Mouse (Mus musculus) bone marrow, adult 2 months (tissue): ENCODE measurements around the gene Arpc5. TPM values are rescaled to one million over a fixed set of nuclear protein-coding genes. Genes with fewer than 3 reads are reported as not detected.
"Not testable (repeated sequence)": the region's sequence is repeated elsewhere in the genome, so short reads cannot be mapped to it uniquely, and the experiment has no call there.

Experiments
- H3K27ac ChIP-seq: fragments of 200-500 bp; 2 replicates; pipeline ENCODE4 v1.5.1; 2012; ENCODE audit warnings: low read depth, mild to moderate bottlenecking, control low read depth, inconsistent platforms, low read length; ENCODE audit not compliant: control insufficient read depth, poor library complexity, insufficient read depth
- H3K4me1 ChIP-seq: fragments of 200-500 bp; 2 replicates; pipeline ENCODE4 v1.6.1; 2011; ENCODE audit warnings: low read length; ENCODE audit not compliant: control insufficient read depth, insufficient read depth
- H3K4me3 ChIP-seq: fragments of 200-500 bp; replicated peaks from 2 replicates; pipeline ENCODE3; 2011; ENCODE audit warnings: mild to moderate bottlenecking, low read depth, low read length, control low read depth; ENCODE audit not compliant: control insufficient read depth
- CTCF ChIP-seq: fragments of 200-500 bp; IDR thresholded peaks from 2 replicates; pipeline ENCODE4 v1.5.1; 2011; ENCODE audit warnings: low read length, control low read depth; ENCODE audit not compliant: control insufficient read depth, insufficient read depth
- POLR2A ChIP-seq: fragments of 200-500 bp; IDR thresholded peaks from 2 replicates; pipeline ENCODE4 v1.6.1; 2011; ENCODE audit warnings: low read depth, mild to moderate bottlenecking, control low read depth, low read length, borderline replicate concordance; ENCODE audit not compliant: control insufficient read depth
- WGBS: fragments of 180-500 bp; shearing (Covaris S2); methylation state at CpG from one replicate; pipeline ENCODE4 v1.1.7; 2018; 5-methylcytosine and 5-hydroxymethylcytosine counted together
- polyA plus RNA-seq: library from polyadenylated mRNA; stranded (reverse); fragments of >200 nt; gene quantifications from 2 replicates; pipeline ENCODE4 v1.2.4, GENCODE M21; 2011; ENCODE audit warnings: low replicate concordance; ENCODE audit not compliant: missing spikeins, insufficient read depth, insufficient read length

Gene Arpc5
- polyA plus RNA-seq, 1 experiment = 180 TPM

- 2% methylated on average over 5 of the region's 5 CpGs for WGBS
- peak overlapping the region; percentile 61 for H3K4me3 ChIP-seq
- TF ChIP-seq POLR2A (no peak), CTCF (0 out of 2 replicates have a peak, but pooled peaks have one; percentile 28)
- no peak overlapping the region for H3K27ac ChIP-seq
- no peaks in the 10 kb centered on the region for H3K4me1 ChIP-seq
Measured at GRCm38 (mm10) chr1:152767749-152768488, 1.6 kb downstream of the Arpc5 start.

- 89% methylated on average over 9 of the region's 9 CpGs for WGBS
- Histone ChIP-seq H3K27ac (no peak overlapping the region), H3K4me1 (peaks cover 3% of the 10 kb centered on the region; the same call in 1 of the 2 replicates), H3K4me3 (no peak overlapping the region)
- no peak for TF ChIP-seq POLR2A
- no peak for TF ChIP-seq CTCF
Measured at GRCm38 (mm10) chr1:152771016-152771415, 4.7 kb downstream of the Arpc5 start.

GRCm38 (mm10) chr1:152774601-152775000 lies 8.3 kb downstream of the Arpc5 start:
- not testable (repeated sequence) for H3K4me1 ChIP-seq, H3K4me3 ChIP-seq, H3K27ac ChIP-seq
- WGBS = 41% methylated on average over 3 of the region's 3 CpGs

- peak; percentile 91 for TF ChIP-seq CTCF
- no peak for TF ChIP-seq POLR2A
- no peak overlapping the region for H3K27ac ChIP-seq
- H3K4me3 ChIP-seq = no peak overlapping the region
- WGBS = 15% methylated on average over 10 of the region's 10 CpGs
- H3K4me1 ChIP-seq = no peaks in the 10 kb centered on the region
Measured at GRCm38 (mm10) chr1:152779071-152779737, 12.9 kb downstream of the Arpc5 start.

- no peak overlapping the region for H3K27ac ChIP-seq
- H3K4me1 ChIP-seq = peaks cover 2% of the 10 kb centered on the region; the same call in 1 of the 2 replicates
- no peak overlapping the region for H3K4me3 ChIP-seq
- TF ChIP-seq CTCF (no peak), POLR2A (no peak)
- WGBS = 92% methylated on average over 8 of the region's 8 CpGs
Measured at GRCm38 (mm10) chr1:152784620-152785019, 18.3 kb downstream of the Arpc5 start.

- H3K4me3 ChIP-seq, H3K4me1 ChIP-seq, H3K27ac ChIP-seq: not testable (repeated sequence)
- 68% methylated on average over 3 of the region's 3 CpGs for WGBS
Measured at GRCm38 (mm10) chr1:152785446-152785845, 19.1 kb downstream of the Arpc5 start.

GRCm38 (mm10) chr1:152786953-152787352 lies 20.6 kb downstream of the Arpc5 start:
- TF ChIP-seq POLR2A = no peak
- no peak for TF ChIP-seq CTCF
- WGBS = 39% methylated on average over 4 of the region's 4 CpGs

GRCm38 (mm10) chr1:152788121-152788660 lies 21.8 kb downstream of the Arpc5 start:
- H3K4me1 ChIP-seq = peaks cover 2% of the 10 kb centered on the region; the same call in 1 of the 2 replicates
- H3K27ac ChIP-seq = no peak overlapping the region; the same call in none of the 2 replicates
- no peak for TF ChIP-seq CTCF
- TF ChIP-seq POLR2A = no peak
- no peak overlapping the region for H3K4me3 ChIP-seq
- 73% methylated on average over 4 of the region's 4 CpGs for WGBS

More at GRCm38 (mm10) chr1:152786953-152787352, 20.6 kb downstream of the Arpc5 start:
- Histone ChIP-seq H3K27ac (peak overlapping the region; percentile 82; the same call in 1 of the 2 replicates), H3K4me3 (no peak overlapping the region), H3K4me1 (peaks cover 2% of the 10 kb centered on the region; the same call in 1 of the 2 replicates)
